Comparison of ENCODE assay signal across 9 mouse cellular contexts in the genomic region with DNA sequence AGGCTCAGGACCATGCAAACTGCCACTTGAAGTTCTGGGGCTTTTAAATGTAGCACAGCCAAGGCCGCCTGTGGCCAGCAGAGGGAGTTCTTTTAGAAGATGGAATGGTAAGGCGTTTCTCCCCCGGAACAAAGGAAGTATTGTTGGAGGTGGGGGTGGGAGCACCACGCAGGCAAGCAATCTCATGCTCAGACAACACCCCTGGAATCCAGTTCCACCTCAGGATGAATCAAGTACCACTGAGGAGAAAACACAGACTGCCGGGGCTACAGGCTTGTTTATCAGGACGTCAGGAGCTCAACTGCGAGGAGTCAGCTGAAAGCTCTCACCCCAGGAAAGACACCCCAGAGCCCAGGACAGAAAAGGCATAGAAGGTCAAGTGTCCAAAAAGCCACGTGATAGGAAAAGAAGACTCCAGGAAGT. TPM values are rescaled to one million over a fixed set of nuclear protein-coding genes. Genes with fewer than 3 reads are reported as not detected.
DNase-seq lines count a peak whose midpoint lies in the region; ATAC-seq lines count a peak whose summit lies in the region.
"Had no signal": no experiment of that assay in that cellular context is flagged by ENCODE, and none has a peak within 500 bp of the region (broad histone marks: within the 10 kb centered on the region; RNA-seq: fewer than 3 reads in every experiment).

No protein-coding gene starts in this region.

- no peak for ATAC-seq in heart, embryonic 11.5 days (replicated peaks; ENCODE audit: insufficient number of reproducible peaks, low FRiP score, low TSS enrichment)
- ATAC-seq in kidney, embryonic 15.5 days (replicated peaks; ENCODE audit: low FRiP score) = no peak
- no peak for ATAC-seq in liver, embryonic 13.5 days (ENCODE audit: low read depth)
- ATAC-seq in neural tube, embryonic 11.5 days (ENCODE audit: insufficient read depth, low FRiP score, low TSS enrichment) = no peak

- H3K9me3 ChIP-seq in erythroblast, embryonic 14.5 days (ENCODE audit: control insufficient read depth, low read length) = no peaks in the 10 kb centered on the region
- no peaks in the 10 kb centered on the region for H3K9me3 ChIP-seq in heart, embryonic 11.5 days (replicated peaks; ENCODE audit: control insufficient read depth, low read length)
- H3K9me3 ChIP-seq in kidney, embryonic 15.5 days (replicated peaks) = no peaks in the 10 kb centered on the region
- no peaks in the 10 kb centered on the region for H3K9me3 ChIP-seq in liver, embryonic 13.5 days (replicated peaks)
- no peaks in the 10 kb centered on the region for H3K9me3 ChIP-seq in neural tube, embryonic 11.5 days (ENCODE audit: control insufficient read depth, low read length)

- WGBS in heart, embryonic 11.5 days (ENCODE audit: insufficient replicate concordance) = 16% methylated on average over 8 of the region's 8 CpGs
- WGBS in kidney, embryonic 15.5 days = 42% methylated on average over 8 of the region's 8 CpGs
- WGBS in liver, embryonic 13.5 days (ENCODE audit: insufficient replicate concordance) = 23% methylated on average over 8 of the region's 8 CpGs
- WGBS in neural tube, embryonic 11.5 days = 30% methylated on average over 8 of the region's 8 CpGs

- peaks cover 55% of the 10 kb centered on the region for H3K4me1 ChIP-seq in erythroblast, embryonic 14.5 days (ENCODE audit: control insufficient read depth)
- peaks cover 32% of the 10 kb centered on the region for H3K4me1 ChIP-seq in heart, embryonic 11.5 days (ENCODE audit: control insufficient read depth, insufficient read depth, low read length)
- H3K4me1 ChIP-seq in kidney, embryonic 15.5 days = peaks cover 54% of the 10 kb centered on the region
- H3K4me1 ChIP-seq in liver, embryonic 13.5 days (replicated peaks) = peaks cover 74% of the 10 kb centered on the region
- no peaks in the 10 kb centered on the region for H3K4me1 ChIP-seq in neural tube, embryonic 11.5 days (ENCODE audit: control insufficient read depth, insufficient read depth, low read length)

- H3K4me3 ChIP-seq in erythroblast, embryonic 14.5 days (replicated peaks) = peak overlapping the region; percentile 32
- no peak overlapping the region for H3K4me3 ChIP-seq in heart, embryonic 11.5 days (ENCODE audit: low read depth, low read length)
- H3K4me3 ChIP-seq in kidney, embryonic 15.5 days (replicated peaks) = no peak overlapping the region
- peak overlapping the region; percentile 16; the same call in 1 of the 2 replicates for H3K4me3 ChIP-seq in liver, embryonic 13.5 days (replicated peaks)
- H3K4me3 ChIP-seq in neural tube, embryonic 11.5 days (ENCODE audit: low read depth, low read length) = no peak overlapping the region

- no peak overlapping the region for H3K4me2 ChIP-seq in heart, embryonic 11.5 days
- H3K4me2 ChIP-seq in kidney, embryonic 15.5 days = no peak overlapping the region
- peak overlapping the region; percentile 47 for H3K4me2 ChIP-seq in liver, embryonic 13.5 days
- H3K4me2 ChIP-seq in neural tube, embryonic 11.5 days (ENCODE audit: low read depth) = no peak overlapping the region

- peak; percentile 36 for DNase-seq in CD4-positive helper T cell, adult 2 months (ENCODE audit: low read depth, low spot score)
- peak; percentile 70 for DNase-seq in adrenal gland, postnatal 25 days
- DNase-seq in liver, embryonic 13.5 days = peak; percentile 49
- DNase-seq in neural tube, embryonic 11.5 days (ENCODE audit: low spot score) = peak; percentile 70
- peak; percentile 41 to 61 for DNase-seq in thymus, adult 18-20 months

- H3K27ac ChIP-seq in heart, embryonic 11.5 days (ENCODE audit: low read depth, low read length) = peak overlapping the region; percentile 25
- peak overlapping the region; percentile 97 for H3K27ac ChIP-seq in kidney, embryonic 15.5 days
- peak overlapping the region; percentile 68; the same call in 1 of the 2 replicates for H3K27ac ChIP-seq in liver, embryonic 13.5 days
- no peak overlapping the region for H3K27ac ChIP-seq in neural tube, embryonic 11.5 days (ENCODE audit: low read depth, low read length)

- H3K9ac ChIP-seq in heart, embryonic 11.5 days (ENCODE audit: low read depth, low read length) = no peak overlapping the region
- H3K9ac ChIP-seq in kidney, embryonic 15.5 days = no peak overlapping the region
- peak overlapping the region; percentile 22 for H3K9ac ChIP-seq in liver, embryonic 13.5 days
- H3K9ac ChIP-seq in neural tube, embryonic 11.5 days (ENCODE audit: low read length) = no peak overlapping the region

- no peaks in the 10 kb centered on the region for H3K36me3 ChIP-seq in erythroblast, embryonic 14.5 days (ENCODE audit: control insufficient read depth)
- H3K36me3 ChIP-seq in heart, embryonic 11.5 days (ENCODE audit: control insufficient read depth, insufficient read depth, low read length) = no peaks in the 10 kb centered on the region
- H3K36me3 ChIP-seq in kidney, embryonic 15.5 days = no peaks in the 10 kb centered on the region
- no peaks in the 10 kb centered on the region for H3K36me3 ChIP-seq in liver, embryonic 13.5 days
- no peaks in the 10 kb centered on the region for H3K36me3 ChIP-seq in neural tube, embryonic 11.5 days (ENCODE audit: control insufficient read depth, insufficient read depth, low read length)

- peaks cover 8% of the 10 kb centered on the region for H3K27me3 ChIP-seq in erythroblast, embryonic 14.5 days (ENCODE audit: control insufficient read depth)
- no peaks in the 10 kb centered on the region for H3K27me3 ChIP-seq in heart, embryonic 11.5 days (ENCODE audit: control insufficient read depth, insufficient read depth, low read length)
- no peaks in the 10 kb centered on the region for H3K27me3 ChIP-seq in kidney, embryonic 15.5 days
- no peaks in the 10 kb centered on the region for H3K27me3 ChIP-seq in liver, embryonic 13.5 days
- H3K27me3 ChIP-seq in neural tube, embryonic 11.5 days (ENCODE audit: control insufficient read depth, insufficient read depth, low read length) = no peaks in the 10 kb centered on the region

RNA-seq across cellular contexts. Expression of a gene that starts 40.0 kb away (rescaled TPM):
- 84.0 and 117 TPM in 2 replicates for total RNA-seq in adrenal gland, postnatal 25 days (2021)
- 3.8 and 4.7 TPM in 2 replicates for polyA plus RNA-seq in erythroblast, embryonic 14.5 days (2012)
- 43.1 and 49.7 TPM in 2 replicates for polyA plus RNA-seq in heart, embryonic 11.5 days (2014; fragmentation: Nextera tagmentation; extraction: Ambion mirVana)
- 43.1 and 44.2 TPM in 2 replicates for polyA plus RNA-seq in kidney, embryonic 15.5 days (2015; fragmentation: Nextera tagmentation; extraction: Ambion mirVana)
- polyA plus RNA-seq in liver, embryonic 13.5 days (2015; fragmentation: Nextera tagmentation; extraction: Ambion mirVana) = 12.5 and 16.6 TPM in 2 replicates
- 51.1 and 56.4 TPM in 2 replicates for polyA plus RNA-seq in neural tube, embryonic 11.5 days (2014; fragmentation: Nextera tagmentation; extraction: Ambion mirVana)

RNA-seq across cellular contexts. Expression of a gene that starts 50.6 kb away (rescaled TPM):
- not detected in 2 replicates for total RNA-seq in adrenal gland, postnatal 25 days (2021)
- not detected in 2 replicates for polyA plus RNA-seq in erythroblast, embryonic 14.5 days (2012)
- not detected in 2 replicates for polyA plus RNA-seq in heart, embryonic 11.5 days (2014; fragmentation: Nextera tagmentation; extraction: Ambion mirVana)
- polyA plus RNA-seq in kidney, embryonic 15.5 days (2015; fragmentation: Nextera tagmentation; extraction: Ambion mirVana) = 1.4 and 2.0 TPM in 2 replicates
- polyA plus RNA-seq in liver, embryonic 13.5 days (2015; fragmentation: Nextera tagmentation; extraction: Ambion mirVana) = 0.22 TPM in 1 of 2 replicates, not detected in the other
- not detected in 2 replicates for polyA plus RNA-seq in neural tube, embryonic 11.5 days (2014; fragmentation: Nextera tagmentation; extraction: Ambion mirVana)
- polyA plus RNA-seq: gonadal fat pad, adult 2 months had no signal

Comparison
In these comparisons a context has a peak if more than half of its experiments do, and no peak if none do; other contexts are left out.
1. H3K4me3 ChIP-seq: peak in erythroblast, embryonic 14.5 days (single experiment) and liver, embryonic 13.5 days (single experiment); none in heart, embryonic 11.5 days (single experiment), kidney, embryonic 15.5 days (single experiment) and neural tube, embryonic 11.5 days (single experiment).
2. Peak in every context shown above with its lines, with median percentiles within 50 percentile points of each other: DNase-seq.